8 mouse cellular contexts compared by ENCODE assay signal in genomic region chr4:43382155-43383020, GRCm38 (mm10). TPM values are rescaled to one million over a fixed set of nuclear protein-coding genes. Genes with fewer than 3 reads are reported as not detected.
DNase-seq lines count a peak whose midpoint lies in the region; ATAC-seq and TF ChIP-seq lines count a peak whose summit lies in the region.

No protein-coding gene starts in this region.

- TF ChIP-seq CTCF in lung, embryonic 14.5 days (IDR thresholded peaks at IDR 0.05; ENCODE audit: low read depth) = no peak
- no peak for TF ChIP-seq CTCF in embryonic fibroblast, embryonic 13.5 days (IDR thresholded peaks at IDR 0.05; ENCODE audit: borderline replicate concordance, insufficient read depth, low read length)
- no peak for TF ChIP-seq CTCF in intestine, postnatal 0 days (IDR thresholded peaks at IDR 0.05; ENCODE audit: low read depth)
- TF ChIP-seq CTCF in olfactory bulb, adult 2 months (IDR thresholded peaks at IDR 0.05; ENCODE audit: insufficient read depth, low read depth, low read length) = no peak

- peak overlapping the region; percentile 89 for H3K4me2 ChIP-seq in lung, embryonic 14.5 days
- peak overlapping the region; percentile 89 for H3K4me2 ChIP-seq in intestine, postnatal 0 days (replicated peaks; ENCODE audit: low read depth)

- peak; percentile 73; the same call in 1 of the 2 replicates for ATAC-seq in lung, embryonic 14.5 days (ENCODE audit: insufficient read depth)
- peak; percentile 28 for ATAC-seq in intestine, postnatal 0 days

- H3K27me3 ChIP-seq in lung, embryonic 14.5 days (ENCODE audit: insufficient read depth, low read length) = peaks cover 13% of the 10 kb centered on the region; the same call in 1 of the 2 replicates
- H3K27me3 ChIP-seq in intestine, postnatal 0 days (replicated peaks; ENCODE audit: control insufficient read depth, insufficient read depth, low read length) = no peaks in the 10 kb centered on the region

- no peak for DNase-seq in lung, embryonic 14.5 days
- DNase-seq in lung, postnatal 4 days = no peak
- no peak for DNase-seq in spleen, adult 18-20 months
- no peak for DNase-seq in right cerebral cortex, postnatal 14 days
- no peak for DNase-seq in right cerebral cortex, postnatal 36 days (ENCODE audit: low spot score in 2 of 2)

- peak overlapping the region; percentile 69 for H3K9ac ChIP-seq in lung, embryonic 14.5 days
- peak overlapping the region; percentile 82 for H3K9ac ChIP-seq in intestine, postnatal 0 days (ENCODE audit: low read depth, low read length)

- 6% methylated on average over 30 of the region's 33 CpGs for whole genome bisulfite sequencing in lung, embryonic 14.5 days
- 4% methylated on average over 23 of the region's 33 CpGs for WGBS in intestine, postnatal 0 days
- WGBS in olfactory bulb, adult 2 months = 2% methylated on average over 32 of the region's 33 CpGs

- peaks cover 3% of the 10 kb centered on the region; the same call in 1 of the 2 replicates for H3K4me1 ChIP-seq in lung, embryonic 14.5 days (ENCODE audit: insufficient read depth)
- 0 out of 2 replicates have a peak, but pooled peaks cover 4% of the 10 kb centered on the region for H3K4me1 ChIP-seq in embryonic fibroblast, embryonic 13.5 days (ENCODE audit: control insufficient read depth, insufficient read depth, low read length)
- H3K4me1 ChIP-seq in intestine, postnatal 0 days (replicated peaks; ENCODE audit: control insufficient read depth, insufficient read depth, low read length) = no peaks in the 10 kb centered on the region; the same call in 1 of the 2 replicates
- peaks cover 10% of the 10 kb centered on the region for H3K4me1 ChIP-seq in olfactory bulb, adult 2 months (ENCODE audit: control insufficient read depth, insufficient read depth, low read length)

- H3K36me3 ChIP-seq in lung, embryonic 14.5 days (ENCODE audit: insufficient read depth) = no peaks in the 10 kb centered on the region
- no peaks in the 10 kb centered on the region for H3K36me3 ChIP-seq in intestine, postnatal 0 days (ENCODE audit: control insufficient read depth, insufficient read depth)

- H3K9me3 ChIP-seq in lung, embryonic 14.5 days (ENCODE audit: low read depth, low read length) = no peaks in the 10 kb centered on the region
- no peaks in the 10 kb centered on the region for H3K9me3 ChIP-seq in intestine, postnatal 0 days (ENCODE audit: control insufficient read depth)

- H3K4me3 ChIP-seq in lung, embryonic 14.5 days (ENCODE audit: low read depth, low read length) = peak overlapping the region; percentile 65
- H3K4me3 ChIP-seq in embryonic fibroblast, embryonic 13.5 days (ENCODE audit: insufficient read depth, low read length) = peak overlapping the region; percentile 79
- peak overlapping the region; percentile 76 for H3K4me3 ChIP-seq in intestine, postnatal 0 days (ENCODE audit: low read depth, low read length)
- H3K4me3 ChIP-seq in olfactory bulb, adult 2 months (ENCODE audit: insufficient read depth, low read depth, low read length) = peak overlapping the region; percentile 99

- H3K27ac ChIP-seq in lung, embryonic 14.5 days (ENCODE audit: low read depth) = no peak overlapping the region
- peak overlapping the region; percentile 86 for H3K27ac ChIP-seq in embryonic fibroblast, embryonic 13.5 days (ENCODE audit: insufficient read depth, low read length)
- peak overlapping the region; percentile 92 for H3K27ac ChIP-seq in intestine, postnatal 0 days (ENCODE audit: low read depth, low read length)
- peak overlapping the region; percentile 86 for H3K27ac ChIP-seq in olfactory bulb, adult 2 months (ENCODE audit: insufficient read depth, low read depth, low read length)

- TF ChIP-seq POLR2A in embryonic fibroblast, embryonic 13.5 days (IDR thresholded peaks at IDR 0.05; ENCODE audit: low read depth, low read length) = peak; percentile 37
- TF ChIP-seq POLR2A in olfactory bulb, adult 2 months (IDR thresholded peaks at IDR 0.05; ENCODE audit: insufficient read depth, low read depth, low read length) = no peak; the same call in 1 of the 2 replicates

RNA-seq across cellular contexts. Expression of gene Rusc2, which starts 0.6 kb away (rescaled TPM):
- polyA plus RNA-seq in lung, embryonic 14.5 days (2014; fragmentation: Nextera tagmentation; extraction: Ambion mirVana) = 5.0 and 5.8 TPM in 2 replicates
- polyA plus RNA-seq in embryonic fibroblast, embryonic 13.5 days (2011; ENCODE audit: insufficient read length, low read depth, missing spikeins) = 44.7 and 80.5 TPM in 2 replicates
- polyA plus RNA-seq in intestine, postnatal 0 days (2015; fragmentation: Nextera tagmentation; extraction: Ambion mirVana) = 11.9 and 12.1 TPM in 2 replicates
- polyA plus RNA-seq in olfactory bulb, adult 2 months (2012; ENCODE audit: insufficient read depth, insufficient read length, low replicate concordance, missing spikeins) = not detected in 2 replicates

RNA-seq across cellular contexts. Expression of gene Fam166b, which starts 46.5 kb away (rescaled TPM):
- polyA plus RNA-seq in lung, embryonic 14.5 days (2014; fragmentation: Nextera tagmentation; extraction: Ambion mirVana) = 0.32 and 0.34 TPM in 2 replicates
- polyA plus RNA-seq in embryonic fibroblast, embryonic 13.5 days (2011; ENCODE audit: insufficient read length, low read depth, missing spikeins) = not detected in 2 replicates
- 0.16 TPM in 1 of 2 replicates, not detected in the other for polyA plus RNA-seq in intestine, postnatal 0 days (2015; fragmentation: Nextera tagmentation; extraction: Ambion mirVana)
- polyA plus RNA-seq in olfactory bulb, adult 2 months (2012; ENCODE audit: insufficient read depth, insufficient read length, low replicate concordance, missing spikeins) = not detected in 2 replicates

RNA-seq across cellular contexts. Expression of gene Tesk1, which starts 59.4 kb away (rescaled TPM):
- 12.6 and 15.9 TPM in 2 replicates for polyA plus RNA-seq in lung, embryonic 14.5 days (2014; fragmentation: Nextera tagmentation; extraction: Ambion mirVana)
- polyA plus RNA-seq in embryonic fibroblast, embryonic 13.5 days (2011; ENCODE audit: insufficient read length, low read depth, missing spikeins) = 28.6 and 33.4 TPM in 2 replicates
- polyA plus RNA-seq in intestine, postnatal 0 days (2015; fragmentation: Nextera tagmentation; extraction: Ambion mirVana) = 4.6 and 4.7 TPM in 2 replicates
- polyA plus RNA-seq in olfactory bulb, adult 2 months (2012; ENCODE audit: insufficient read depth, insufficient read length, low replicate concordance, missing spikeins) = not detected in 2 replicates
